Mouse (Mus musculus): ENCODE measurements around the gene Ddi2.

Ddi2 gene

DNA sequence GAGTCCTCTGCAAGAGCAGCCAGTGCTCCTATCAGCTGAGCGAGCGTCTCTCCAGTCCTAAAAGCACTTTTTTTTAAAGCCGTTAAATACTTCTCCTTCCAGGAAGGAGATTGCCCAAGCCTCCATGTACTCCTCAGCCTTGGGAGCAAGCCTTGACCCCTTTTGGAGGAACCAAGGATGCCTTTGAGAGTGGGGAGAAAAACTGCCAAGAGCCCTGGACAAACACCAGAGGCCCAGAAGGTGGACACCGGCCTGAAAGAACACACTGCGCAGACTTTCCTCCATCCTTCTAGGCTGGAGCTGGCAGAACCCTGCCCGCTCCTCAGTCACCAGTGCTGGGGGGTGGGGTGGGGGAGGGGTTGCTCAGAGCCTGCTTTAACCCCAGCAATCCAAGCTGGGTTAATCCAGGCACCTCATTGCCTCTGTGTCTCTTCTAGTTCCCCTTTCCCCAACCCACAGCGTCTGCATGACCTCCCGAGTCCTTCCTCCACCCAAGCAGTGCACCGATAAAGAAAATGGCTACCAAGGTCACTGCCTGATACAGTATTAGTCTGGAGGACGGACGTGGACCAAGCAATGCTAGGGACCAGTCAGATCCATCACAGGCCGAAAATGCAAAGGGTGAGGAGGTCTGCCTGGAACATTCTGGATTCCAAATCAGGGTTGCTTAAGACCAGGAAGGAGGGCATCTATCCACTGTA, 67.2 kb downstream of the Ddi2 start:
- peak in 1 of 2 experiments; percentile 14 for DNase-seq (ENCODE audit: low spot score in 2 of 2)

GRCm38 (mm10) chr4:141654509-141654908, 68.7 kb downstream of the Ddi2 start:
- no peak for DNase-seq (ENCODE audit: low spot score in 2 of 2)

- no peak for DNase-seq (ENCODE audit: low spot score in 2 of 2)
Observed at GRCm38 (mm10) chr4:141653813-141654212, 69.4 kb downstream of the Ddi2 start.

DNA sequence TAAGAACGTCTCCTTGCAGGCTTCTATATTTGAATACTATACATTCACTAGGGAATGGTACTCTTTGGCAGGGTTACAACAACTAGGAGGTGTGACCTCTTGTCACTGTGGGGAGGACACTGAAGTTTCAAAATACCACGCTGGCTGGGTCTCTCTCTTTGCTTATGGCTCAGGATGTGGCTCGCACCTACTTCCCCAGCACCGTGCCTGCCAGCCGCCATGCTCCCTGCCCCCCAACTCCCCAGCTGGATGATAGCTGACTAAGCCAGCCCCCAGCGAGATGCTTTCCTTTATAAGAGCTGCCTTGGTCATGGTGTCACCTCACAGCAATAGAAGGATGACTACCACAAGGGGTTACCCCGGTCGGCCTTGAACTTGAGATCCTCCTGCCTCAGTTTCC, 70.2 kb downstream of the Ddi2 start:
- no peak for DNase-seq (ENCODE audit: low spot score in 2 of 2)

GRCm38 (mm10) chr4:141651944-141652343, 71.3 kb downstream of the Ddi2 start:
- no peak for DNase-seq (ENCODE audit: low spot score in 2 of 2)

DNA sequence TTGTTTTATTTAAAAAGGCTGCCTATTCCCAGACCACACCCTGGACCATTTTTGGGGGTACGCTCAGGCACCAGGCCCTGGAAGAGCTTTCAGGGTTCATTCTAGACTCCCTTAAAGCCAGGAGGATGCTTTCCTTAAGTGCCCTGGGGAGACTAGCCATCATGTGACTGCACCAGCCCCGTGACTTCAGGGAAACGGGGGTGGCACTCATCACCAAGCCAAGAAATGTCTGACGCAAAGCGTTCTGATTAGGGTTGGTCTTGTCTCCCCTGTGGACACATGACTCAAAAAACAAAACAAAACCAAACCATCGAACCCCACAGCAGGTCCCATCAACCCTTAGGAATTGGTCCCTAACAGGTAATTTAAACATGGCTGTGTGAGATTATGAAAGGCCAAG, 71.9 kb downstream of the Ddi2 start:
- DNase-seq (ENCODE audit: low spot score in 2 of 2), result no peak

- DNase-seq (ENCODE audit: low spot score in 2 of 2), result no peak
Observed at GRCm38 (mm10) chr4:141649244-141649643, 74.0 kb downstream of the Ddi2 start.

GRCm38 (mm10) chr4:141648262-141648661, 75.0 kb downstream of the Ddi2 start:
- no peak for DNase-seq (ENCODE audit: low spot score in 2 of 2)

GRCm38 (mm10) chr4:141647187-141647586, 76.0 kb downstream of the Ddi2 start:
- no peak for DNase-seq (ENCODE audit: low spot score in 2 of 2)

- no peak for DNase-seq (ENCODE audit: low spot score in 2 of 2)
Observed at GRCm38 (mm10) chr4:141645988-141646387, 77.2 kb downstream of the Ddi2 start.

DNA sequence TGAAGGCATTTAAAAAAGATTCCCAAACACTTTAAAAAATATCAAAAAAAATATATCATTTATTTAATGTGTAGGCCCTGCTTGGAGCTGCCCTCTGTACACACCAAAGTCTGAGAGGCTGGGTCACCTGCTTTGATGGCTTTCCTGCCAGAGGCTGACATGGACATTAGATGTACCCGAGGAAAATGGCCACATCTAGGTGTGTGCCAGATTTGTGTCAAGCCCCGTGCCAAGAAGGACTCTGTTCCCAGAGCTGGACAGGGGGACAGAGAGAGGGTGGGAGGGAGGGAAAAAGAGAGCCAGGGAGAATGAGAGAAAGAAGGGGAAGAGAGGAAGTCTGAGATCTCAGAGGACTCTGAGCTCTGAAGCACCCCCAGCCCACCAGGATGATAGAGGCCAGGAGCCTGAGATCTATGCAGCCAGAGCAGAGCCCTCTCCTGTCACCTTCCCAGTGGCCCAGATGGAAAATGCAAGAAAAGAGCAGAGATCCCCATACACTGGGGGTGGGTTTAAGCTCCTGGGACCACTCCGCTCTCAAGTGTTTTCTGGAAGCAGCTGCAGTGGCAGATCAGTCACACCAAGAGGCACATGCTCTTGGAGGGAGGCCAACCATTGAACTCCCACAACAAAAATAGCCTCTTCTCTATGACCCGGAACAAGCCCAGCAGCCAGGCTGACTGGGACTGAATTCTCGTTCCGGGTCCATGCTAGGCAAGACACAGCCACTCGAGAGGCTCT, 79.9 kb downstream of the Ddi2 start:
- DNase-seq (ENCODE audit: low spot score in 2 of 2), result peak in 1 of 2 experiments; percentile 16

GRCm38 (mm10) chr4:141641961-141642811, 81.0 kb downstream of the Ddi2 start:
- DNase-seq (ENCODE audit: low spot score in 2 of 2), result no peak

- no peak for DNase-seq (ENCODE audit: low spot score in 2 of 2)
Observed at GRCm38 (mm10) chr4:141641353-141641771, 81.9 kb downstream of the Ddi2 start.

GRCm38 (mm10) chr4:141639474-141639873, 83.7 kb downstream of the Ddi2 start:
- DNase-seq (ENCODE audit: low spot score in 2 of 2), result no peak

DNA sequence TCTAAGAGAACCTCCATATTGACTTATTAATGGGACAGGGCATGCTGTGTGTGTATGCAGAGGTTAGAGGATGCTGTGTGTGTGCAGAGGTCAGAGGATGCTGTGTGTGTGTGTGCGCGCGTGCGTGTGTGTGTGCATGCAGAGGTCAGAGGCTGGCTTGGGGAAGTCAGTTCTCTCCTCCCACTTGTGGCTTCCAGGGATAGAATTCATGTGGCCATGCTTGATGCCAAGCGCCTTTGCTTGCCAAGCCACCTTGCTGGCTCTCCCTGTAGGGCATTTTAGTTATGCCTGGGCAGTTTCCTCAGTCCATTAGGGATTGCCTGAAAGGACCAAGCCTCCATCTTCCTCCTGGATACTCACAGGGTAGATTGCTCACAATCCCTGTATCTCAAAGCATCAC, 86.5 kb downstream of the Ddi2 start:
- DNase-seq (ENCODE audit: low spot score in 2 of 2), result no peak

GRCm38 (mm10) chr4:141635991-141636390, 87.2 kb downstream of the Ddi2 start:
- no peak for DNase-seq (ENCODE audit: low spot score in 2 of 2)

- no peak for DNase-seq (ENCODE audit: low spot score in 2 of 2)
Observed at GRCm38 (mm10) chr4:141632111-141632873, 90.9 kb downstream of the Ddi2 start.

GRCm38 (mm10) chr4:141631250-141631649, 92.0 kb downstream of the Ddi2 start:
- no peak for DNase-seq (ENCODE audit: low spot score in 2 of 2)

DNA sequence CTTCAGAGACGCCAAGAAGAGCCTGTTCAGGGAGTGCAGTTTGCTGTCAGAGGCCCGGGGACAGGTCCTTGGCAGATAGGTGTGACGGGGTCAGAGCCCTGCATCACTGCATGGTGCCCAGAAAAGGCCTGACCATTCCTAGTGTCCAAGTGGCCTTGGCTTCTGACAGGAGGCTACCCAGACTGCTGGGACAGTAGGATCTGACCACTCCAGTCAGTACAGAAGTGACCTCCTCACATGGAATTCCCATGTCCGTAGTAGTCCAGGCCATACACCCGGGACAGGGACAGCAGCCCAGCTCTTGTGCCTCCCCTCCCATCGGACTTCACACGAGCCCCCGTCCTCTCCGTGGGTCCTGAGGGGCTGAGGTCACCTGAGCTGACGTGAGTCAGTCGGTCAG, 93.2 kb downstream of the Ddi2 start:
- no peak for DNase-seq (ENCODE audit: low spot score in 2 of 2)

GRCm38 (mm10) chr4:141628661-141629060, 94.6 kb downstream of the Ddi2 start:
- no peak for DNase-seq (ENCODE audit: low spot score in 2 of 2)
